Mouse (Mus musculus): ENCODE results near the gene Anxa9. TPM values are rescaled to one million over a fixed set of nuclear protein-coding genes. Genes with fewer than 3 reads are reported as not detected.

Anxa9 gene
- total and polyA plus RNA-seq, 2 experiments from 2014 or later: 0.14 to 0.40 TPM

DNA sequence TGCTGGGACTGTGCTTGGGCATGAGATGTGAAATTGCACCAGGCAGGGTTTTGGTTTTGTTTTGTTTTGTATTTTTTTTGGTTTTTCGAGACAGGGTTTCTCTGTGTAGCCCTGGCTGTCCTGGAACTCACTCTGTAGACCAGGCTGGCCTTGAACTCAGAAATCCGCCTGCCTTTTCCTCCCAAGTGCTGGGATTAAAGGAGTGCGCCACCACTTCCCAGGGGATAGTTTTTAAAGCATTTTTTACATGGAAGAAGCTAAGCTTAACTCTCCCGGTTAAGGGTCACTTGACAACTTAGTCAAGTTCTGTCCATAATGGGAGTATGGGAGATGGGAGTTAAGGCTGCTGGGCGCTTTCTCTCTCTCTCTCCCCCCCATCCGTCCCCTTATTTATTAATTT lies 7.1 kb upstream of the Anxa9 start:
- 67% methylated on average over 6 of the region's 6 CpGs for WGBS
- peaks cover 19% of the 10 kb centered on the region for H3K4me1 ChIP-seq (ENCODE audit: insufficient read depth)
- ATAC-seq (no peak), DNase-seq (no peak)
- peak overlapping the region; percentile 55 for H3K4me2 ChIP-seq (ENCODE audit: low read depth)
- no peak for TF ChIP-seq CTCF (IDR thresholded peaks at IDR 0.05; ENCODE audit: low read depth)
- H3K27me3 ChIP-seq (ENCODE audit: insufficient read depth, low read length): no peaks in the 10 kb centered on the region
- no peaks in the 10 kb centered on the region for H3K9me3 ChIP-seq (ENCODE audit: low read length)
- H3K9ac ChIP-seq: peak overlapping the region; percentile 96
- no peaks in the 10 kb centered on the region for H3K36me3 ChIP-seq (ENCODE audit: insufficient read depth)
- peak overlapping the region; percentile 74; the same call in 1 of the 2 replicates for H3K4me3 ChIP-seq (ENCODE audit: low read depth, low read length)
- peak overlapping the region; percentile 92 for H3K27ac ChIP-seq (ENCODE audit: low read depth, low read length)

DNA sequence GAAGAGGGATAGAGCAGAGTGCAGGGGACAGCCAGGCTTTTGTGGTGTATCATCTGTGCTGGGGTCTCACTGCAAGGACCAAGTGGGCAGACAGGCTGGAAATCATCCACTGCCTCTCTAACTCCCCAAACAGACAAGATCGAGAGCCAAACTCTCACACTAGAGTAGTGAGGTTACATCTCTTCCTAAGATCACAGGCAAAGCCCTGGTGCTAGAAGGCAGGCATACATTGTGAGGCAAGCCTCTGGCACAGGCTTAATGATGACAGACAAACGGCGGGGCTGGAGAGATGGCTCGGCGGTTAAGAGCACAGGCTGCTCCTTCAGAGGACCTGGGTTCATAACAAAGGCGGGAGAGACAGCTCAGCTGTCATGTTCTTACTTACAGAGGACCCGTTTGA lies 6.5 kb upstream of the Anxa9 start:
- H3K9ac ChIP-seq: no peak overlapping the region
- no peak overlapping the region for H3K4me3 ChIP-seq (ENCODE audit: low read depth, low read length)
- no peaks in the 10 kb centered on the region for H3K27me3 ChIP-seq (ENCODE audit: insufficient read depth, low read length)
- peaks cover 19% of the 10 kb centered on the region for H3K4me1 ChIP-seq (ENCODE audit: insufficient read depth)
- DNase-seq (no peak), ATAC-seq (no peak)
- H3K9me3 ChIP-seq (ENCODE audit: low read length): no peaks in the 10 kb centered on the region
- H3K36me3 ChIP-seq (ENCODE audit: insufficient read depth): no peaks in the 10 kb centered on the region
- no peak overlapping the region for H3K27ac ChIP-seq (ENCODE audit: low read depth, low read length)
- 57% methylated on average over 7 of the region's 7 CpGs for WGBS
- H3K4me2 ChIP-seq (ENCODE audit: low read depth): no peak overlapping the region
- no peak for TF ChIP-seq CTCF (IDR thresholded peaks at IDR 0.05; ENCODE audit: low read depth)

DNA sequence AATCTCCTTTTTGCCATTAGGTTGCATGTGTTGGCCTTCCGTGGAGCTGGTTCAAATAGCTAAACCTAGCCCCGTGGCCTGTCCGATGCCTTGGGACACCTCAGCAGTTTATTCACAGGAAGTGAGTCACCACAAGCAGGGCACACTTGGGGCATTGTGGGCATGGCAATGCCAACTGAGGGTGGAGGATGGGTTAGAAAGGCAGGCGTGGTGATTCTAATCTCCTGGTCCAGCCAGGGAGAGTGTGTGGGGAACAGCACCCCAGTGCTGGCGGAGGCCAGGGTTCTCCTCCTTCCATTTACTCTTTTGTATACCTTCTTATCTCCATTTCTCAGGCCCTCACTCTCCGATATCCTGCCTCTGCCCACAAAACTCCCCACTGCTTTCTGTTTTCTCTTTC lies 5.6 kb upstream of the Anxa9 start:
- no peak overlapping the region for H3K27ac ChIP-seq (ENCODE audit: low read depth, low read length)
- 83% methylated on average over 6 of the region's 6 CpGs for WGBS

DNA sequence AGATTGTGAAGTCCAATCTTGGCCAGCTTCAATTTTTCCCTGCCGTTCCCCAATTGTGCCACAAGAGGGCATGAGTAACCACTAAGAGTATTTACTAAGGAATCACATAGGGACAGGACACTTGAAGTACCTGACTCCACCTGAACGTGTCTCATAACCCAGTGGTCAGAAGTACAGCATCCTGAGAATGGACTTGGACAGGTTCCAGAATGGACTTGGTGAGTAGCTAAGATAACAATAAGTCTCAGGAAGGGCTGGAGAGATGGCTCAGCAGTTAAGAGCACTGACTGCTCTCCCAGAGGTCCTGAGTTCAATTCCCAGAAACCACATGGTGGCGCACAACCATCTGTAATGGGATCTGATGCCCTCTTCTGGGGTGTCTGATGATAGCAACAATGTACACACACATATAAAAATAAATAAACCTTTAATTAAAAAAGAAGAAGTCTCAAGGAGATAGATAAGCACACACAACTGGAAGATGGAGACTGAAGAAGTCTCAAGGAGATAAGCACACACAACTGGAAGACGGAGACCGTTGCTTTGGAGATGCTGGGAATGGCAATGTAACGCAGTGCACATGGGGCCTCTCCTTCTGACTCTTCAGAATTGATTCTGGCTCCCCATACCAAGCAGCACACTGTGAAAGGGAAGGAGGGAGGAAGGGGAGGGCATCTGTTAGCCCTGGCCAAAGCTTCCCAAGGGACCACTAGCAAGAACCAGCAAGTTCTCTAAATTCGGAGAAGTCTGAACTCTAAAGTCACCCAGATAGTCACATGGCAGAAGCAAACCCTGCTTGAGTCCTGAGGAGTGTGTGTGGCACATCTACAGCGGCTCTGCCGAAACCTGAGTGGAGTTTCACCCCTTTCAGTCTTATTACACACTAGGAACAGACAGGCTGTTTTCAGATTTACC lies 4.2 kb upstream of the Anxa9 start:
- Histone ChIP-seq H3K27me3 (ENCODE audit: insufficient read depth, low read length) (no peaks in the 10 kb centered on the region), H3K4me3 (ENCODE audit: low read depth, low read length) (no peak overlapping the region), H3K27ac (ENCODE audit: low read depth, low read length) (no peak overlapping the region), H3K9ac (no peak overlapping the region), H3K36me3 (ENCODE audit: insufficient read depth) (no peaks in the 10 kb centered on the region), H3K9me3 (ENCODE audit: low read length) (no peaks in the 10 kb centered on the region), H3K4me1 (ENCODE audit: insufficient read depth) (0 out of 2 replicates have a peak, but pooled peaks cover 10% of the 10 kb centered on the region), H3K4me2 (ENCODE audit: low read depth) (no peak overlapping the region)
- ATAC-seq (no peak), DNase-seq (peak; percentile 81)
- 69% methylated on average over 9 of the region's 9 CpGs for WGBS
- peak; percentile 79 for TF ChIP-seq CTCF (IDR thresholded peaks at IDR 0.05; ENCODE audit: low read depth)

More for the DNA sequence above, 5.6 kb upstream of the Anxa9 start:
- peaks cover 17% of the 10 kb centered on the region for H3K4me1 ChIP-seq (ENCODE audit: insufficient read depth)
- H3K4me2 ChIP-seq (ENCODE audit: low read depth): no peak overlapping the region
- H3K36me3 ChIP-seq (ENCODE audit: insufficient read depth): no peaks in the 10 kb centered on the region
- H3K9ac ChIP-seq: no peak overlapping the region
- DNase-seq: no peak
- no peaks in the 10 kb centered on the region for H3K9me3 ChIP-seq (ENCODE audit: low read length)
- no peaks in the 10 kb centered on the region for H3K27me3 ChIP-seq (ENCODE audit: insufficient read depth, low read length)
- no peak for ATAC-seq
- no peak for TF ChIP-seq CTCF (IDR thresholded peaks at IDR 0.05; ENCODE audit: low read depth)
- H3K4me3 ChIP-seq (ENCODE audit: low read depth, low read length): no peak overlapping the region

DNA sequence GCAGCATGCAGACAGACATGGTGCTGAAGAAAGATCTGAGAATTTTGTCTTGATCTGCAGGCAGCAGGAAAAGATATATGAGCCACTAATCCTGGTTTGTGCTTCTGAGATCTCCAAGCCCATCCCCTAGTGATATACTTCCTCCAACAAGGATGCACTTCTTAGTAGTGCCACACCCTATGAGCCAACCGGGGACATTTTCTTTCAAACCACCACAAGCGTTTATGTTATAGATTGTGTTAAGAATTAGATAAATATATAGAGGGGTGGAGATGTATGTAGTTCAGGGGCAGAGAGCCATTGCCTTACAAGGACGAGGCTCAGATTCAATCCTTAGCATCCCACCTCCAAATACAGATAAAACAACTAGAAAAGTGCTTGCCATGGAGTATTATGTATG lies 3.5 kb upstream of the Anxa9 start:
- no peaks in the 10 kb centered on the region for H3K36me3 ChIP-seq (ENCODE audit: insufficient read depth)
- H3K4me3 ChIP-seq (ENCODE audit: low read depth, low read length): no peak overlapping the region
- ATAC-seq (no peak), DNase-seq (no peak)
- TF ChIP-seq CTCF (IDR thresholded peaks at IDR 0.05; ENCODE audit: low read depth): no peak
- WGBS: 72% methylated on average over 3 of the region's 3 CpGs
- H3K9me3 ChIP-seq (ENCODE audit: low read length): no peaks in the 10 kb centered on the region
- H3K9ac ChIP-seq: no peak overlapping the region
- H3K27me3 ChIP-seq (ENCODE audit: insufficient read depth, low read length): no peaks in the 10 kb centered on the region
- 0 out of 2 replicates have a peak, but pooled peaks cover 6% of the 10 kb centered on the region for H3K4me1 ChIP-seq (ENCODE audit: insufficient read depth)
- H3K27ac ChIP-seq (ENCODE audit: low read depth, low read length): no peak overlapping the region
- H3K4me2 ChIP-seq (ENCODE audit: low read depth): no peak overlapping the region

DNA sequence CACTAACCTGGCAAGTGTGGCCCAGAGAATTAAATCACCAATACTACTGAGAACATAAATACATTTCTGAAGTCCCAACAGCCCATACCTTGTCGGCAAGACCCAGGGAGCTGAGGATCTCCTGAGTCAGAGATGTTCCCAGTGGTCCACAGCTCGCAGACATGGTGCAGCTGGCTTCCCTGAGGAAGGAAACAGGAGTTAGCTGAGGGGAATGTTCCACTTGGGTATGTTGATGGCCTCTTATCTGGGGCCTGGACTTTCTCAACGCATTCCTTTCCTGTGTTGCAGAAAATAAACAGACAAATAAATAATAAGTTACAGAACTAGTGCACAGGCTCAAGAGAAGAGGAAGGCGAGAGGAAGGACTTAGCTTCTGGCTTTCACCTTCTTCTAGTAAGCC lies 732 bp downstream of the Anxa9 start:
- WGBS: 89% methylated on average over 4 of the region's 4 CpGs
- no peaks in the 10 kb centered on the region for H3K9me3 ChIP-seq (ENCODE audit: low read length)
- TF ChIP-seq CTCF (IDR thresholded peaks at IDR 0.05; ENCODE audit: low read depth): no peak
- ATAC-seq: no peak
- no peak overlapping the region for H3K27ac ChIP-seq (ENCODE audit: low read depth, low read length)
- DNase-seq: no peak
- no peaks in the 10 kb centered on the region for H3K27me3 ChIP-seq (ENCODE audit: insufficient read depth, low read length)
- H3K4me2 ChIP-seq (ENCODE audit: low read depth): no peak overlapping the region
- no peaks in the 10 kb centered on the region for H3K4me1 ChIP-seq (ENCODE audit: insufficient read depth)
- H3K36me3 ChIP-seq (ENCODE audit: insufficient read depth): no peaks in the 10 kb centered on the region
- H3K4me3 ChIP-seq (ENCODE audit: low read depth, low read length): no peak overlapping the region
- H3K9ac ChIP-seq: no peak overlapping the region

DNA sequence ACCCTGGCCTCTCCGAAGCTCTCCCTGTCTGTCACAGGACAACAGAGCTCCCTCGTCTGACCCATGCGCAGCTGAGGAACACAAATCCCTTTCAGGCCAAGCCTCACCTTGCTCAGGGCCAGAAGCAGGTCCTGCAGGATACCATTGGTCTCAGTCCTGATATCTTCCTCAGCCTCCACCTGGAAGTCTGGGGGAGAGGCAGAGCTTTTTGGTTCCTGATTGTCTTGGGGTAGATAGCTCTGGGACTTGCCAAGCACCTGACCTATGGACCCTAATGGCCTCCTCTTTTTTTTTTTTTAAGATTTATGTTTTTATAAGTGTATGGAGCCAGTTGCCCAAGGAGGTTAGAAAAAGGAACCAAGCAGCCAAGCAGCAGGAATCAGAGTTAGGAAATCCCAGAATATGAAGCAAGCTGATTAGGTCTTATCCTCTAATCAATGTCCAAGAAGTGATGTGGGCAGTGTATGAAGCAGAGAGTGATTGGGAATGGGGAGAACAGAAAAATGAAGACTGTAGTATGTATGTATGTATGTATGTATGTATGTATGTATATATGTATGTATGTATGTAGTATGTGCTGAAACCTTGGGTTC lies 5.7 kb downstream of the Anxa9 start:
- H3K4me3 ChIP-seq (ENCODE audit: low read depth, low read length): no peak overlapping the region
- H3K4me1 ChIP-seq (ENCODE audit: insufficient read depth): no peaks in the 10 kb centered on the region
- TF ChIP-seq CTCF (IDR thresholded peaks at IDR 0.05; ENCODE audit: low read depth): no peak
- H3K4me2 ChIP-seq (ENCODE audit: low read depth): no peak overlapping the region
- H3K36me3 ChIP-seq (ENCODE audit: insufficient read depth): peaks cover 5% of the 10 kb centered on the region; the same call in 1 of the 2 replicates
- no peaks in the 10 kb centered on the region for H3K27me3 ChIP-seq (ENCODE audit: insufficient read depth, low read length)
- 82% methylated on average over 3 of the region's 3 CpGs for WGBS
- DNase-seq (no peak), ATAC-seq (no peak)
- no peak overlapping the region for H3K27ac ChIP-seq (ENCODE audit: low read depth, low read length)
- H3K9ac ChIP-seq: no peak overlapping the region
- no peaks in the 10 kb centered on the region for H3K9me3 ChIP-seq (ENCODE audit: low read length)

Measured in forebrain, postnatal 0 days (tissue).